Mouse (Mus musculus) liver, embryonic 14.5 days (tissue): ENCODE measurements around the gene Hoxa2.

ENCODE experiments used
- CTCF ChIP-seq: IDR thresholded peaks from 2 replicates; pipeline ENCODE4 v1.5.1; 2016; ENCODE audit warnings: antibody characterized with exemption, low read depth, control low read depth
- EP300 ChIP-seq: IDR thresholded peaks from 2 replicates; pipeline ENCODE4 v1.6.1; 2016; ENCODE audit warnings: antibody characterized with exemption, low read depth

DNA sequence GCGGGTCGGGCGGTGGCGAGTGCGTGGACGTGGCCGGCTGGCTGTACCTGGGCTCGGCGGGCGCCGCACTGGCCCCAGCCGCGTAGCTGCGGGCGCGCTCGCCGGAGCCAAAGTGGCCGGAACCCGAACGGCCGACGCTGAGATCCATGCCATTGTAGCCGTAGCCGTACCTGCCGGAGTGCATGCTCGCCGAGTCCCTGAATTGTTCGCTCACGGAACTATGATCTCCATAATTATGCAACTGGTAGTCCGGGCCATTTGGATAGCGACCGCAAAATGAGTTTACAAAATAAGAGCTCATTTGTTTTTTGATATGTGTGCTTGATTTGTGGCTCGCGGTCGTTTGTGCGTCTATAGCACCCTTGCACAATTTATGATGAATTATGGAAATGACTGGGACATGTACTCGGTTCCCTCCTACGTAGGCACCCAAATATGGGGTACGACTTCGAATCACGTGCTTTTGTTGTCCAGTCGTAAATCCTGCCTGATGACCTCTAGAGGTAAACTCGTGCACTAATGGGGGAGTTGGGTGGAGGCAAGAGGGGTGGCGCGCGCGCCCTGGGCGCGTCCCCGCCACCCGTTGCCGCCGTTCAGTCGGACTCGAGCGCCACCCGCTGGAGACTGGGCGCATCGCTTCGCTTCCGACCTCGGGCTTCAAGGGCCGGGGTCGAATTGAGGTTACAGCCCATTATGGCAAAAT lies 39.6 kb upstream of the Hoxa2 start, which contains the start of gene Hoxa5:
- TF ChIP-seq CTCF (peak; percentile 67), EP300 (no peak)
